Mouse (Mus musculus): ENCODE results near the gene Scgb2b17. TPM values are rescaled to one million over a fixed set of nuclear protein-coding genes. Genes with fewer than 3 reads are reported as not detected.
"Not testable (repeated sequence)": the region's sequence is repeated elsewhere in the genome, so short reads cannot be mapped to it uniquely, and the experiment has no call there.

The Scgb2b17 gene
- not detected in 2 replicates for polyA plus RNA-seq (2011; ENCODE audit: insufficient read length, low read depth, missing spikeins)

DNA sequence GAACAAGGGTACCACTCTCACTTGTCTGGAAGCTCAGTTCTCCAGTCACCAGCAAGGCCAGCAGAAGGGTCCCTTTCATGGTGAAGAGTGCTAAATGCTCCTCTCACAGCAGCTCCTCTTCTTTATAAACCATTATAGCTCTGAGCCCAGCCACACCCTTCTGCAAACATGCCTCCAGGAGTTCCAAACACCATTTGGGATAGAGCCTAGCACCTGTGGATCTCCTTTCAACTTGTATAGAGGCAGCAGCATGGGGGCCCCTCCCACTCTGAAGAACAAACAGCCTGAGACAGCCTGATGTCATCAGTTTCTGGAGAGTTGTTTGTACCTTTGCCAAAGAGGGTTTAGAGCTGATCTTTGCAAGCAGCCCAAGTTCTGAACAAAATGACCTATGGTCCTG is at the start of gene Scgb2b17:
TSS of gene Scgb2b17 (minus strand) at position 101 of the 400 bp plus-strand sequence.
- not testable (repeated sequence) for H3K4me1 ChIP-seq (ENCODE audit: control insufficient read depth, insufficient read depth, low read length); H3K27ac ChIP-seq (ENCODE audit: insufficient read depth, low read length); H3K4me3 ChIP-seq (ENCODE audit: insufficient read depth, low read length)

DNA sequence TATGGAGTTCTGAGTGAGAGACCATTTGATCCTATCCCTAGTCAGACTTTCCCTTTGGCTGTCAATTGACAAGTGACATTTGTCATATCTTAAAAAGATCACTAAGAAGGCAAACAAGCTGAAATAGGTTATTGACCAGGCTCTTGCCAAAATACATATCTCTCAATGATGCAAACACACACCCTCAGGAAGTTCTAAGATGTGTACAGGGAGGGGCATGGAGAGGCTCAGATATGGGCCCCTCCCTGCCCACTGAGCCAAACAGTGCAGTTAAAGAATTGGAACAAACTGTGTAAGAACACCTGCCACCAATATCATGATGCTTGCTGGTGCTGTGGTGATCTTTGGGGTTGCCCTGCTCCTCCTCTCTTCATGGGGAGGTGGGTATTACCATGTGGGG is 6.8 kb upstream of the Scgb2b17 start, which contains the start of gene Scgb1b17:
TSS of gene Scgb1b17 (plus strand) at position 301 of the 400 bp plus-strand sequence.
- H3K27ac ChIP-seq (ENCODE audit: insufficient read depth, low read length); H3K4me1 ChIP-seq (ENCODE audit: control insufficient read depth, insufficient read depth, low read length); H3K4me3 ChIP-seq (ENCODE audit: insufficient read depth, low read length): not testable (repeated sequence)

Other genes starting within 250 kb of the Scgb2b17 start
- gene Scgb2b15, start 226.9 kb downstream of the Scgb2b17 start, polyA plus RNA-seq (2011; ENCODE audit: insufficient read length, low read depth, missing spikeins): not detected in 2 replicates
- gene Scgb1b15, start 220.0 kb downstream of the Scgb2b17 start, polyA plus RNA-seq (2011; ENCODE audit: insufficient read length, low read depth, missing spikeins): not detected in 2 replicates
- not detected in 2 replicates for gene Scgb1b17, start 6.9 kb upstream of the Scgb2b17 start, polyA plus RNA-seq (2011; ENCODE audit: insufficient read length, low read depth, missing spikeins)
- gene Scgb2b18, start 117.3 kb upstream of the Scgb2b17 start, polyA plus RNA-seq (2011; ENCODE audit: insufficient read length, low read depth, missing spikeins): not detected in 2 replicates
- not detected in 2 replicates for gene Scgb1b18, start 129.0 kb upstream of the Scgb2b17 start, polyA plus RNA-seq (2011; ENCODE audit: insufficient read length, low read depth, missing spikeins)
- gene Scgb2b19, start 223.8 kb upstream of the Scgb2b17 start, polyA plus RNA-seq (2011; ENCODE audit: insufficient read length, low read depth, missing spikeins): not detected in 2 replicates
- not detected in 2 replicates for gene Scgb1b19, start 230.7 kb upstream of the Scgb2b17 start, polyA plus RNA-seq (2011; ENCODE audit: insufficient read length, low read depth, missing spikeins)